Mouse (Mus musculus): ENCODE results near the gene Kcnj9. TPM values are rescaled to one million over a fixed set of nuclear protein-coding genes. Genes with fewer than 3 reads are reported as not detected.
A peak's percentile ranks its signal among the peaks of the same experiment; 100 is the strongest.

Kcnj9 gene
- polyA plus RNA-seq, 1 experiment, result 3.9 TPM

DNA sequence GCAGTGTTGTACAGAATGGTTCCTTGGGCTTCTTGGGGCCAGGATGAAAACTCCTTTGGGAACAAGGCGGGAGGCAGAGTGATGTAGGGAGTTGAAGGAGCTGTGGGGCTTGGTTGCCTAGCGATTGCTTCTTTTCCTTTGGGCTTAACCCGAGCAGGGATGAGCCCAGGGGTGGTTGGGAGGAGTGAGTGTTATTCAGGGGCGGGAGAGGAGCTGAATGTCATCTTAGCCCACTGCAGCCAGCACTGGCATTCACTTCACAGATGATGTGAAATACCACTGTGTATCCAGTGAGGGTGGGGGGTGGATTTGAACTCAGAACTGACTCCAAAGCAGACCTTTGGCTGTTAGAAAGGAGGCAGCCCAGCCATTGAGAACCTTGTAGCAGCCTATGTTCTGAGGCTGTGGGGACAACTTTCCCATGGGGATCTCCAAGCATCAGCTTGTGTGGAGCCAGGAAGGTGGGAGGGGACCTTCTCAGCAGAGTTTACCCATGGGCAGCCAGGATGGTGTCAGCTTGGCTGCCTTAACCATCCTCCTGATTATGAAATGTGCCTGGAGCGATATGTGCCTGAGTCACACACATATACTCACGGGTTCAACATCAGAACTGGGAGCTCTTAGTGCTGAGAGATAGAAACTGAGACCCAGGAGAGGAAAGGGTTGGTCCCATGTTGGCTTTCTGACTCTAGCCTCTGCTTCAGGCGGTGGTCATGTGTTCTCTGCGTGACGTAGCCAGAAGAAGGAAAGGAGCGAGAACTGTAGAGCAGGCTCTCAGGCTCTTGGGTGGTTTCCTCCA lies 15.3 kb downstream of the Kcnj9 start:
- 88% methylated on average over 10 of the region's 10 CpGs for WGBS
- DNase-seq (ENCODE audit: low read depth in 1 of 2, low spot score in 2 of 2), result no peak
- no peak overlapping the region for H3K4me3 ChIP-seq (ENCODE audit: extremely low read depth, insufficient read depth, insufficient read length)
- peaks cover 13% of the 10 kb centered on the region for H3K36me3 ChIP-seq (ENCODE audit: control insufficient read depth, insufficient read depth, low read length)
- TF ChIP-seq POLR2A (IDR thresholded peaks at IDR 0.05; ENCODE audit: low read depth, low read length), result no peak
- no peak for TF ChIP-seq CTCF (IDR thresholded peaks at IDR 0.05; ENCODE audit: extremely low read depth, insufficient read depth, insufficient read length, insufficient replicate concordance)
- H3K4me1 ChIP-seq (ENCODE audit: control insufficient read depth, insufficient read depth, insufficient read length), result peaks cover 14% of the 10 kb centered on the region; the same call in 1 of the 2 replicates
- H3K27ac ChIP-seq (ENCODE audit: insufficient read depth, low read length), result 0 out of 2 replicates have a peak overlapping the region, but pooled peaks have one; percentile 6
- no peaks in the 10 kb centered on the region for H3K27me3 ChIP-seq (ENCODE audit: control insufficient read depth, insufficient read depth, low read length)

DNA sequence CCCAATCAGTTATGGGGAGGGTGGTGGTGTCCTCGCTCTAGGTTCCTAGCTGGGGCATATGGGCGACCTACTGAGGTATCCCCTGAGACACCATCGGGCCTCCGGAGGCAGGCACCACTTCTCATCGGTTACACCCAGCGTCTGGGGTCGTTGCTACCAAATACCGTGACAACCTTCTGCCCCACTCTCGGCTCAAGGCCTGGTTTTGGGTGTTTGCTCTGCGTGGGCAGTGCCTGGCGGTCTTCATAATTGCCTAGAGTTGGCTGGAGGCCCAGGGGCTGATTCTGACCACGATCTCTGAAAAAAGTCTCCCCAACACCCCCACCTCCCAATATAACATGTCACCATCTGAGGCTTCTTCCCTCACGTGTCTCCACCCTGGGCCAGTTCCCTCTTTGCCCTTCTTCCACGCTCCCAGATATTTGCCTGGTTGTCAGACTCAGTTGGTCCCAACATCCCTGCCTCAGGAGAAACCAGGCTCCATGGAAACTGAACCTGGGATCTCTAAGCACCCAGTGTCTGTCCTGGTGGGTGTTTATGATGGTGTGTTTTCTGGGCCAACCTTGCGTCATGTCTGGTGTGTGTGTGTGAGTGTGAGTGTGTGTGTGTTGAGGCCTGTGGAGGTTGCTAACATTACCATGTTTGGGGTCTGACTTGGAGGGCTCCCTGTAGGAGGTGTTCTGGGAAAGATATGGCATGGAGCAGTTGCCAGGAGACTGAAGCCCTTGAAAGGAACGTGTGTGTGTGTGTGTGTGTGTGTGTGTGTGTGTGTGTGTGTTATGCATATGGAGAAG lies 16.2 kb downstream of the Kcnj9 start:
- TF ChIP-seq CTCF (IDR thresholded peaks at IDR 0.05; ENCODE audit: extremely low read depth, insufficient read depth, insufficient read length, insufficient replicate concordance) (no peak), POLR2A (IDR thresholded peaks at IDR 0.05; ENCODE audit: low read depth, low read length) (no peak)
- H3K4me1 ChIP-seq (ENCODE audit: control insufficient read depth, insufficient read depth, insufficient read length), result peaks cover 14% of the 10 kb centered on the region; the same call in 1 of the 2 replicates
- peaks cover 5% of the 10 kb centered on the region; the same call in 1 of the 2 replicates for H3K36me3 ChIP-seq (ENCODE audit: control insufficient read depth, insufficient read depth, low read length)
- H3K27me3 ChIP-seq (ENCODE audit: control insufficient read depth, insufficient read depth, low read length), result no peaks in the 10 kb centered on the region
- peak in 1 of 2 experiments; percentile 41 for DNase-seq (ENCODE audit: low read depth in 1 of 2, low spot score in 2 of 2)
- H3K4me3 ChIP-seq (ENCODE audit: extremely low read depth, insufficient read depth, insufficient read length), result peak overlapping the region; percentile 71
- 9% methylated on average over 16 of the region's 16 CpGs for WGBS
- peak overlapping the region; percentile 27; the same call in 1 of the 2 replicates for H3K27ac ChIP-seq (ENCODE audit: insufficient read depth, low read length)

DNA sequence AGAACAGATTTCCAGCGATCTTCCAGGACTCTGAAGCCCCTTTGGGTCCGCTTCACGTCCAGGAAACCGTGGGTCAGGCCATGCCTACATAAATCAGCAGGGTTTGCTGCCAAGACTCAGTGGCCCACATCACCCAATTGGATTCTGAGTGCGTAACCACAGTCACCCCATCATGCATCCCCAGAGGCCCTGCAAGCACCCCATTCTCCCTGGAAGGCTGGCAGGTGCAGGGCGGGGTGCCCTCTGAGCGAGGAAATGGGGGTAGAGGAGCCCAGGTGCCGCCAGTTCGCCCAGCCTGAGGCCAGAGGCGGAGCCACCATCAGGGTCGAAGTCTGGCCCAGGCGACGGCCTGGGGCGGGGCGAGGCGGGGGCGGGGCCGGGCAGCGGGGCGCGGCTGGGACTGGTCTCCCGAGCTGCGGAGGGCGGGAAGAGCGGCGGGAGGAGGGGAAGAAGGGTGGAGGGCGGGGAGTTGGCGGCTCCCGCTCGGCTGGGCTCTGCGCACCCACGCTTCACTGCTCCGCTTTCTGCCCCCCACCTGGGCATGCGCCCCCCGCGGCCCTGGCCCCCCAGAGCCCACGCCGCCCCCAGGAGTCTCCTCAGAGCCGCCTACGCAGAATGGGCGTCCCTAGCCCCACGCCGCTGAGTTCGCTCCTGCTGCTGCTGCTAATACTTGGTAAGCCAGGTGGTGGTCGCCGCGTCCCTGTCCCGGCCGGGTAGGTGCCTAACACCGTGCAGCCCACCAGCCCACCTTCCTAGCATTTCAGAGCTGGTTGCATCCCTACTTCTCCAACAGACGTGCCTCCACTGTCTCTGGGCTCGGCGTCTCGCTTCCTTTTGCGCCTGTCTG lies 17.0 kb downstream of the Kcnj9 start:
- Histone ChIP-seq H3K27ac (ENCODE audit: insufficient read depth, low read length) (peak overlapping the region; percentile 95), H3K27me3 (ENCODE audit: control insufficient read depth, insufficient read depth, low read length) (no peaks in the 10 kb centered on the region), H3K4me3 (ENCODE audit: extremely low read depth, insufficient read depth, insufficient read length) (peak overlapping the region; percentile 71), H3K4me1 (ENCODE audit: control insufficient read depth, insufficient read depth, insufficient read length) (peaks cover 14% of the 10 kb centered on the region; the same call in 1 of the 2 replicates), H3K36me3 (ENCODE audit: control insufficient read depth, insufficient read depth, low read length) (no peaks in the 10 kb centered on the region; the same call in 1 of the 2 replicates)
- WGBS, result under 1% methylated on average over 42 of the region's 55 CpGs
- TF ChIP-seq POLR2A (IDR thresholded peaks at IDR 0.05; ENCODE audit: low read depth, low read length) (peak; percentile 54), CTCF (IDR thresholded peaks at IDR 0.05; ENCODE audit: extremely low read depth, insufficient read depth, insufficient read length, insufficient replicate concordance) (no peak)
- peak; percentile 45 to 89 for DNase-seq (ENCODE audit: low read depth in 1 of 2, low spot score in 2 of 2)

DNA sequence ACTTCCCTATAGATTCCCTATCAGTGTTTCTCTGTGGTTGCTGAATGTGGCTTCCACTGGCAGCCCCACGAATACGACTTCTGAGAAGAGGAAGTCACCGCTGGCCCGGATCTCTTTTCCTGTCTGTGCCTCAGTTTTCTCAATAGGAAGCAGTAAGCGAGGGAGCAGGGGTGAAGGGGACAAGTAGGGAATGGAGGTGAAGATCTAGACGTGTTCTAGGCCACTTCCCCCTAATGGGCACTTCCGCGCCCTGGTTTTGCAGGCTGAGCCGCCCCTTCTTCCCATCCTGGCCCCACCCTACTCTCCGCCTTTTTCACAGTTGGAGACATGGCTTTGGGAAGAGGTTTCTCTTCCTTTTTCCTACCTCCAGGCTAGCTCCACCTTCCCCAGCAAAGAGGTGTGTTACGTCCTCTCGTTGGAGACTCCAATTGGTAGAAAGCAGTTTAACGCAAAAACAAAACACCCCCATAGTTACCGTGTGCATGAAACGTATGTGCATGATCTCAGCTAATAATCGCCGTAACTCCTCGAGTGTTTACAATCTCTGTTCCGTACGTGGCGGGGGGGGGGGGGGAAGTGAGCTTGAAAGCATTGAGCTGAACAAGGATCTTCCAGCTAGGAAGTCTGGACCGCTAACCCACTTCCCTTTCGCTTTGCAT lies 17.7 kb downstream of the Kcnj9 start:
- DNase-seq (ENCODE audit: low read depth in 1 of 2, low spot score in 2 of 2), result peak; percentile 21 to 47
- H3K4me1 ChIP-seq (ENCODE audit: control insufficient read depth, insufficient read depth, insufficient read length), result peaks cover 15% of the 10 kb centered on the region; the same call in 1 of the 2 replicates
- peak overlapping the region; percentile 95 for H3K27ac ChIP-seq (ENCODE audit: insufficient read depth, low read length)
- H3K4me3 ChIP-seq (ENCODE audit: extremely low read depth, insufficient read depth, insufficient read length), result peak overlapping the region; percentile 71
- H3K27me3 ChIP-seq (ENCODE audit: control insufficient read depth, insufficient read depth, low read length), result no peaks in the 10 kb centered on the region
- WGBS, result under 1% methylated on average over 23 of the region's 23 CpGs
- TF ChIP-seq CTCF (IDR thresholded peaks at IDR 0.05; ENCODE audit: extremely low read depth, insufficient read depth, insufficient read length, insufficient replicate concordance) (no peak), POLR2A (IDR thresholded peaks at IDR 0.05; ENCODE audit: low read depth, low read length) (no peak)
- no peaks in the 10 kb centered on the region; the same call in 1 of the 2 replicates for H3K36me3 ChIP-seq (ENCODE audit: control insufficient read depth, insufficient read depth, low read length)

DNA sequence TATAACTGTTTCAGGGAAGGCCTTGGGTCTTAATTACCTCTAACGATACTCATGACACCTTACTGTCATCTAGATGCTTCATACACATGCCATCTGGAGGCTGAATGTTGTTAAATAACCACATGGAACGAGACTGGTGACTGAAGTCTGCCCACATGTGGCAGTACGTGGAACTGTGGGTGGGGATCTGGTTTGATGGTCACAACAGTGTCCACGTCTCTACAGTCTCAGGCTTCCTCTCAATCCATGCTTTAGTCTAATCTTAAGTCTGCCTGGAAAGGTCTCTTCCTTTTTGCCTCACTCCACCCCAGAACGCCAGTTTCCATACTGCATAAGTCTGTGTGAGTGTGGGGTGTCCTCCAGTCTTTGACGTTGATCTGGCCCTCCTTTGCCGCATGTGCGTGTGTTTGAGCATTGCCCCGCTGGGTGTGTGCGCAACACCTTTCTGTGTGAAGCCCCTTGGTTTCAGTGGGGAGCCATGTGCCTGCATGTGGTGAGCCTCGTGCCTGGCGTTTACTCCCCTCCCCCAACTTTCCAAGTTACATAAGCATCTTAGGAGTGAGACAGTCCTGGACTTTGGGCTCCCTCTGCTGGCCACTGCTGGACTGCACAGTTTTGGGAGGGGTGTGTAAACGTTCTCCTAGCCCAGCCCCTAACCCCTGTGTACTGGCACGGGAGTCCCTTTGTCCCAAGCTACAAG lies 19.3 kb downstream of the Kcnj9 start:
- TF ChIP-seq POLR2A (IDR thresholded peaks at IDR 0.05; ENCODE audit: low read depth, low read length) (no peak), CTCF (IDR thresholded peaks at IDR 0.05; ENCODE audit: extremely low read depth, insufficient read depth, insufficient read length, insufficient replicate concordance) (peak; percentile 93; the same call in 1 of the 2 replicates)
- H3K4me3 ChIP-seq (ENCODE audit: extremely low read depth, insufficient read depth, insufficient read length), result peak overlapping the region; percentile 52; the same call in 1 of the 2 replicates
- peak overlapping the region; percentile 81 for H3K27ac ChIP-seq (ENCODE audit: insufficient read depth, low read length)
- H3K27me3 ChIP-seq (ENCODE audit: control insufficient read depth, insufficient read depth, low read length), result no peaks in the 10 kb centered on the region
- no peaks in the 10 kb centered on the region for H3K36me3 ChIP-seq (ENCODE audit: control insufficient read depth, insufficient read depth, low read length)
- DNase-seq (ENCODE audit: low read depth in 1 of 2, low spot score in 2 of 2), result peak; percentile 82 to 83
- peaks cover 21% of the 10 kb centered on the region; the same call in 1 of the 2 replicates for H3K4me1 ChIP-seq (ENCODE audit: control insufficient read depth, insufficient read depth, insufficient read length)
- under 1% methylated on average over 14 of the region's 14 CpGs for whole genome bisulfite sequencing

Data from spleen, adult 2 months (tissue).